Mouse (Mus musculus): ENCODE data around the gene Stpg3.

DNA sequence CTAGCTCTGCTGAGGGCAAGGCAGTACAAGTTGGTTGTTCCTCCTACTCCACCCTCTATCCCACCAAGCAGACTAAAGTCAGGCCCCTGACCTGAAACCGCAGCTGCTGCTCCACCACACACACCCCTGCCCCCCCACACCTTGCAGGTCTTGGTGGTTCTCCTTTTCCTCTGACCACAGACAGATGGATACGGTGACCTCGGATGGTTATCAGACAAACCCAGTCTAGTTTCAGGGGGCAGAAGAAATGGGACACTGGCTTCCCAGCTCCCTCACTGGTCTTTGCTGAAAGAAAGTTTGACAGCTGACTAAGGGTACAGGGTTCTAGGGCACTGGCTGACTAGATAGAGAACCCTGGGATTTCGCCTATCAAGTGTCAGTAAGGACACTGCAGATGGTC is 19.0 kb upstream of the Stpg3 start:
- TF ChIP-seq POLR2A (IDR thresholded peaks at IDR 0.05; ENCODE audit: extremely low read depth, insufficient read depth, low read length) = no peak
- TF ChIP-seq CTCF (IDR thresholded peaks at IDR 0.05; ENCODE audit: extremely low read depth, insufficient read depth, low read length) = no peak

Data from cortical plate, adult 2 months (tissue).